Mouse (Mus musculus): ENCODE results near the gene Foxo6.

Gene Foxo6

GRCm38 (mm10) chr4:120285223-120285622 lies 1.9 kb downstream of the Foxo6 start:
- DNase-seq (ENCODE audit: low read depth in 1 of 2, low spot score in 2 of 2) = no peak

- DNase-seq (ENCODE audit: low read depth in 1 of 2, low spot score in 2 of 2) = no peak
Measured at GRCm38 (mm10) chr4:120284187-120284586, 3.0 kb downstream of the Foxo6 start.

- DNase-seq (ENCODE audit: low read depth in 1 of 2, low spot score in 2 of 2) = no peak
Measured at GRCm38 (mm10) chr4:120283141-120283540, 4.0 kb downstream of the Foxo6 start.

GRCm38 (mm10) chr4:120282568-120283091 lies 4.5 kb downstream of the Foxo6 start:
- DNase-seq (ENCODE audit: low read depth in 1 of 2, low spot score in 2 of 2) = no peak

GRCm38 (mm10) chr4:120281011-120281410 lies 6.1 kb downstream of the Foxo6 start:
- no peak for DNase-seq (ENCODE audit: low read depth in 1 of 2, low spot score in 2 of 2)

GRCm38 (mm10) chr4:120280432-120280831 lies 6.7 kb downstream of the Foxo6 start:
- no peak for DNase-seq (ENCODE audit: low read depth in 1 of 2, low spot score in 2 of 2)

- DNase-seq (ENCODE audit: low read depth in 1 of 2, low spot score in 2 of 2) = no peak
Measured at GRCm38 (mm10) chr4:120277255-120277928, 9.8 kb downstream of the Foxo6 start.

GRCm38 (mm10) chr4:120275487-120275886 lies 11.7 kb downstream of the Foxo6 start:
- DNase-seq (ENCODE audit: low read depth in 1 of 2, low spot score in 2 of 2) = no peak

- no peak for DNase-seq (ENCODE audit: low read depth in 1 of 2, low spot score in 2 of 2)
Measured at GRCm38 (mm10) chr4:120273594-120273993, 13.6 kb downstream of the Foxo6 start.

GRCm38 (mm10) chr4:120271886-120272580 lies 15.1 kb downstream of the Foxo6 start:
- no peak for DNase-seq (ENCODE audit: low read depth in 1 of 2, low spot score in 2 of 2)

GRCm38 (mm10) chr4:120271208-120271607 lies 15.9 kb downstream of the Foxo6 start:
- DNase-seq (ENCODE audit: low read depth in 1 of 2, low spot score in 2 of 2) = no peak

- no peak for DNase-seq (ENCODE audit: low read depth in 1 of 2, low spot score in 2 of 2)
Measured at GRCm38 (mm10) chr4:120270937-120271199, 16.3 kb downstream of the Foxo6 start.

GRCm38 (mm10) chr4:120270148-120270936 lies 16.8 kb downstream of the Foxo6 start:
- DNase-seq (ENCODE audit: low read depth in 1 of 2, low spot score in 2 of 2) = no peak

GRCm38 (mm10) chr4:120269426-120269825 lies 17.7 kb downstream of the Foxo6 start:
- no peak for DNase-seq (ENCODE audit: low read depth in 1 of 2, low spot score in 2 of 2)

GRCm38 (mm10) chr4:120268214-120269061 lies 18.7 kb downstream of the Foxo6 start:
- DNase-seq (ENCODE audit: low read depth in 1 of 2, low spot score in 2 of 2) = no peak

- no peak for DNase-seq (ENCODE audit: low read depth in 1 of 2, low spot score in 2 of 2)
Measured at GRCm38 (mm10) chr4:120267683-120268082, 19.5 kb downstream of the Foxo6 start.

- DNase-seq (ENCODE audit: low read depth in 1 of 2, low spot score in 2 of 2) = no peak
Measured at GRCm38 (mm10) chr4:120267136-120267535, 20.0 kb downstream of the Foxo6 start.

- no peak for DNase-seq (ENCODE audit: low read depth in 1 of 2, low spot score in 2 of 2)
Measured at GRCm38 (mm10) chr4:120264105-120264504, 23.0 kb downstream of the Foxo6 start.

- DNase-seq (ENCODE audit: low read depth in 1 of 2, low spot score in 2 of 2) = no peak
Measured at GRCm38 (mm10) chr4:120262726-120263125, 24.4 kb downstream of the Foxo6 start.

GRCm38 (mm10) chr4:120262206-120262605 lies 24.9 kb downstream of the Foxo6 start:
- DNase-seq (ENCODE audit: low read depth in 1 of 2, low spot score in 2 of 2) = no peak
